Mouse (Mus musculus): ENCODE measurements at regions not wholly inside any gene's neighbourhood (a gene's known extent, or its start where the extent isn't known, plus 50 kb on each side); places are given as distances from the start of the nearest gene placed in this dataset.

- TF ChIP-seq CTCF (IDR thresholded peaks at IDR 0.05; ENCODE audit: insufficient read depth, low read depth, low read length) (no peak), POLR2A (IDR thresholded peaks at IDR 0.05; ENCODE audit: insufficient read depth, low read depth, low read length) (no peak)
Observed at GRCm38 (mm10) chr14:76731096-76731986, 174.7 kb upstream of the Serp2 start.

All from olfactory bulb, adult 2 months (tissue).